ENCODE assay signal across 8 mouse cellular contexts in genomic region chr7:27473835-27474489, GRCm38 (mm10). TPM values are rescaled to one million over a fixed set of nuclear protein-coding genes. Genes with fewer than 3 reads are reported as not detected.
A peak's percentile ranks its signal among the peaks of the same experiment; 100 is the strongest.
DNase-seq lines count a peak whose midpoint lies in the region; ATAC-seq and TF ChIP-seq lines count a peak whose summit lies in the region.

No protein-coding gene starts in this region.

- no peak for TF ChIP-seq POLR2A in bone marrow, adult 2 months (IDR thresholded peaks at IDR 0.05; ENCODE audit: borderline replicate concordance, control insufficient read depth, low read depth, low read length)

- H3K36me3 ChIP-seq in kidney, postnatal 0 days (ENCODE audit: insufficient read depth, low read length), result peaks cover 5% of the 10 kb centered on the region; the same call in 1 of the 2 replicates
- 0 out of 2 replicates have a peak, but pooled peaks cover 6% of the 10 kb centered on the region for H3K36me3 ChIP-seq in hindbrain, embryonic 14.5 days (replicated peaks; ENCODE audit: control insufficient read depth, insufficient read depth)
- no peaks in the 10 kb centered on the region for H3K36me3 ChIP-seq in midbrain, embryonic 15.5 days (replicated peaks)

- TF ChIP-seq CTCF in kidney, postnatal 0 days (IDR thresholded peaks at IDR 0.05; ENCODE audit: low read depth), result no peak
- no peak for TF ChIP-seq CTCF in bone marrow, adult 2 months (IDR thresholded peaks at IDR 0.05; ENCODE audit: control insufficient read depth, insufficient read depth, low read length)

- DNase-seq in kidney, postnatal 0 days (ENCODE audit: low spot score), result peak; percentile 60
- no peak for DNase-seq in kidney, postnatal 14 days
- DNase-seq in hindbrain, embryonic 14.5 days (ENCODE audit: low spot score), result peak; percentile 55
- DNase-seq in adrenal gland, adult 18-20 months (ENCODE audit: low spot score in 2 of 2), result no peak
- DNase-seq in right cerebral cortex, adult 18-20 months, result no peak

- under 1% methylated on average over 34 of the region's 34 CpGs for WGBS in kidney, postnatal 0 days
- under 1% methylated on average over 34 of the region's 34 CpGs for WGBS in bone marrow, adult 2 months
- under 1% methylated on average over 34 of the region's 34 CpGs for WGBS in hindbrain, embryonic 14.5 days
- under 1% methylated on average over 34 of the region's 34 CpGs for WGBS in midbrain, embryonic 15.5 days

- no peaks in the 10 kb centered on the region for H3K9me3 ChIP-seq in kidney, postnatal 0 days (replicated peaks; ENCODE audit: low read length)
- no peaks in the 10 kb centered on the region for H3K9me3 ChIP-seq in hindbrain, embryonic 14.5 days (ENCODE audit: control insufficient read depth, low read length)
- H3K9me3 ChIP-seq in midbrain, embryonic 15.5 days, result no peaks in the 10 kb centered on the region

- H3K4me3 ChIP-seq in kidney, postnatal 0 days (replicated peaks; ENCODE audit: low read depth, low read length), result peak overlapping the region; percentile 73
- H3K4me3 ChIP-seq in bone marrow, adult 2 months (replicated peaks; ENCODE audit: control insufficient read depth, low read depth, low read length), result peak overlapping the region; percentile 69
- peak overlapping the region; percentile 61 for H3K4me3 ChIP-seq in hindbrain, embryonic 14.5 days (replicated peaks; ENCODE audit: low read length)
- H3K4me3 ChIP-seq in midbrain, embryonic 15.5 days, result peak overlapping the region; percentile 63

- peak overlapping the region; percentile 94 for H3K27ac ChIP-seq in kidney, postnatal 0 days
- peak overlapping the region; percentile 95 for H3K27ac ChIP-seq in bone marrow, adult 2 months (ENCODE audit: control insufficient read depth, insufficient read depth, low read depth, low read length, poor library complexity)
- peak overlapping the region; percentile 82 for H3K27ac ChIP-seq in hindbrain, embryonic 14.5 days
- H3K27ac ChIP-seq in midbrain, embryonic 15.5 days, result peak overlapping the region; percentile 82

- peaks cover 6% of the 10 kb centered on the region for H3K4me1 ChIP-seq in kidney, postnatal 0 days (replicated peaks; ENCODE audit: insufficient read depth, low read length)
- H3K4me1 ChIP-seq in bone marrow, adult 2 months (ENCODE audit: control insufficient read depth, insufficient read depth, low read length), result no peaks in the 10 kb centered on the region
- H3K4me1 ChIP-seq in hindbrain, embryonic 14.5 days (replicated peaks; ENCODE audit: control insufficient read depth, insufficient read depth, low read length), result no peaks in the 10 kb centered on the region
- H3K4me1 ChIP-seq in midbrain, embryonic 15.5 days, result 0 out of 2 replicates have a peak, but pooled peaks cover 8% of the 10 kb centered on the region

- no peaks in the 10 kb centered on the region for H3K27me3 ChIP-seq in kidney, postnatal 0 days (ENCODE audit: insufficient read depth, low read length)
- no peaks in the 10 kb centered on the region for H3K27me3 ChIP-seq in hindbrain, embryonic 14.5 days (ENCODE audit: control insufficient read depth, insufficient read depth, low read length)
- no peaks in the 10 kb centered on the region for H3K27me3 ChIP-seq in midbrain, embryonic 15.5 days (replicated peaks)

- peak overlapping the region; percentile 63 for H3K4me2 ChIP-seq in kidney, postnatal 0 days (ENCODE audit: low read length)
- H3K4me2 ChIP-seq in hindbrain, embryonic 14.5 days (replicated peaks), result peak overlapping the region; percentile 83
- H3K4me2 ChIP-seq in midbrain, embryonic 15.5 days, result peak overlapping the region; percentile 92

- H3K9ac ChIP-seq in kidney, postnatal 0 days (ENCODE audit: low read depth, low read length), result peak overlapping the region; percentile 66
- peak overlapping the region; percentile 62 for H3K9ac ChIP-seq in hindbrain, embryonic 14.5 days
- peak overlapping the region; percentile 57 for H3K9ac ChIP-seq in midbrain, embryonic 15.5 days

- ATAC-seq in kidney, postnatal 0 days (replicated peaks; ENCODE audit: low FRiP score, low read depth), result no peak
- ATAC-seq in hindbrain, embryonic 14.5 days (ENCODE audit: low FRiP score), result no peak
- ATAC-seq in midbrain, embryonic 15.5 days (replicated peaks), result no peak
- ATAC-seq in erythroid progenitor cell, adult 5-6 weeks (replicated peaks; ENCODE audit: low FRiP score, poor library complexity, severe bottlenecking), result no peak; the same call in none of the 2 replicates

RNA-seq across cellular contexts. Expression of gene Sertad3, which starts 0.4 kb away (rescaled TPM):
- polyA plus RNA-seq in kidney, postnatal 0 days (2015; fragmentation: Nextera tagmentation; extraction: Ambion mirVana), result 24.0 and 25.3 TPM in 2 replicates
- polyA plus RNA-seq in bone marrow, adult 2 months (2011; ENCODE audit: insufficient read depth, insufficient read length, low replicate concordance, missing spikeins), result 34.3 and 61.0 TPM in 2 replicates
- polyA plus RNA-seq in hindbrain, embryonic 14.5 days (2014; fragmentation: Nextera tagmentation; extraction: Ambion mirVana), result 8.4 and 9.3 TPM in 2 replicates
- 7.9 and 9.9 TPM in 2 replicates for polyA plus RNA-seq in midbrain, embryonic 15.5 days (2015; fragmentation: Nextera tagmentation; extraction: Ambion mirVana)
- 10 to 100 TPM; 10.6 to 11.5 TPM for total RNA-seq in adrenal gland, adult 18-20 months (2021)
- 9.0 and 9.2 TPM in 2 replicates for total RNA-seq in erythroid progenitor cell, adult 5-6 weeks (2015; ENCODE audit: low replicate concordance)
- 14.8 and 19.6 TPM in 2 replicates for total RNA-seq in erythroid progenitor cell, adult 5-6 weeks (2017; ENCODE audit: low replicate concordance)

RNA-seq across cellular contexts. Expression of gene Sertad1, which starts 12.7 kb away (rescaled TPM):
- polyA plus RNA-seq in kidney, postnatal 0 days (2015; fragmentation: Nextera tagmentation; extraction: Ambion mirVana), result 41.6 and 44.3 TPM in 2 replicates
- polyA plus RNA-seq in bone marrow, adult 2 months (2011; ENCODE audit: insufficient read depth, insufficient read length, low replicate concordance, missing spikeins), result 20.9 and 33.8 TPM in 2 replicates
- polyA plus RNA-seq in hindbrain, embryonic 14.5 days (2014; fragmentation: Nextera tagmentation; extraction: Ambion mirVana), result 7.9 and 8.9 TPM in 2 replicates
- 8.3 and 9.2 TPM in 2 replicates for polyA plus RNA-seq in midbrain, embryonic 15.5 days (2015; fragmentation: Nextera tagmentation; extraction: Ambion mirVana)
- total RNA-seq in adrenal gland, adult 18-20 months (2021), result 10 to 100 TPM; 17.3 to 23.7 TPM
- total RNA-seq in erythroid progenitor cell, adult 5-6 weeks (2015; ENCODE audit: low replicate concordance), result 1.7 and 6.8 TPM in 2 replicates
- total RNA-seq in erythroid progenitor cell, adult 5-6 weeks (2017; ENCODE audit: low replicate concordance), result 5.5 and 7.0 TPM in 2 replicates

RNA-seq across cellular contexts. Expression of gene Prx, which starts 25.2 kb away (rescaled TPM):
- 4.1 and 4.7 TPM in 2 replicates for polyA plus RNA-seq in kidney, postnatal 0 days (2015; fragmentation: Nextera tagmentation; extraction: Ambion mirVana)
- polyA plus RNA-seq in bone marrow, adult 2 months (2011; ENCODE audit: insufficient read depth, insufficient read length, low replicate concordance, missing spikeins), result 0.79 and 3.4 TPM in 2 replicates
- polyA plus RNA-seq in hindbrain, embryonic 14.5 days (2014; fragmentation: Nextera tagmentation; extraction: Ambion mirVana), result 0.50 and 0.93 TPM in 2 replicates
- polyA plus RNA-seq in midbrain, embryonic 15.5 days (2015; fragmentation: Nextera tagmentation; extraction: Ambion mirVana), result 1.4 and 1.6 TPM in 2 replicates
- 1 to 10 TPM; 2.6 to 3.0 TPM for total RNA-seq in adrenal gland, adult 18-20 months (2021)
- 0.36 and 0.42 TPM in 2 replicates for total RNA-seq in erythroid progenitor cell, adult 5-6 weeks (2015; ENCODE audit: low replicate concordance)
- total RNA-seq in erythroid progenitor cell, adult 5-6 weeks (2017; ENCODE audit: low replicate concordance), result 1.4 and 5.1 TPM in 2 replicates

RNA-seq across cellular contexts. Expression of gene Blvrb, which starts 26.2 kb away (rescaled TPM):
- polyA plus RNA-seq in kidney, postnatal 0 days (2015; fragmentation: Nextera tagmentation; extraction: Ambion mirVana), result 33.4 and 40.1 TPM in 2 replicates
- polyA plus RNA-seq in bone marrow, adult 2 months (2011; ENCODE audit: insufficient read depth, insufficient read length, low replicate concordance, missing spikeins), result 323 and 400 TPM in 2 replicates
- 17.7 and 25.4 TPM in 2 replicates for polyA plus RNA-seq in hindbrain, embryonic 14.5 days (2014; fragmentation: Nextera tagmentation; extraction: Ambion mirVana)
- 17.9 and 19.5 TPM in 2 replicates for polyA plus RNA-seq in midbrain, embryonic 15.5 days (2015; fragmentation: Nextera tagmentation; extraction: Ambion mirVana)
- total RNA-seq in adrenal gland, adult 18-20 months (2021), result 10 to 100 TPM; 40.1 to 56.1 TPM
- 538 and 642 TPM in 2 replicates for total RNA-seq in erythroid progenitor cell, adult 5-6 weeks (2015; ENCODE audit: low replicate concordance)
- total RNA-seq in erythroid progenitor cell, adult 5-6 weeks (2017; ENCODE audit: low replicate concordance), result 484 and 602 TPM in 2 replicates

RNA-seq across cellular contexts. Expression of gene Sptbn4, which starts 26.5 kb away (rescaled TPM):
- polyA plus RNA-seq in kidney, postnatal 0 days (2015; fragmentation: Nextera tagmentation; extraction: Ambion mirVana), result 0.17 and 0.28 TPM in 2 replicates
- 0.11 and 0.62 TPM in 2 replicates for polyA plus RNA-seq in bone marrow, adult 2 months (2011; ENCODE audit: insufficient read depth, insufficient read length, low replicate concordance, missing spikeins)
- 4.0 and 4.2 TPM in 2 replicates for polyA plus RNA-seq in hindbrain, embryonic 14.5 days (2014; fragmentation: Nextera tagmentation; extraction: Ambion mirVana)
- 4.0 and 4.4 TPM in 2 replicates for polyA plus RNA-seq in midbrain, embryonic 15.5 days (2015; fragmentation: Nextera tagmentation; extraction: Ambion mirVana)
- 1 to 10 TPM; 2.9 to 3.1 TPM for total RNA-seq in adrenal gland, adult 18-20 months (2021)
- not detected in 2 replicates for total RNA-seq in erythroid progenitor cell, adult 5-6 weeks (2015; ENCODE audit: low replicate concordance)
- 0.08 and 0.13 TPM in 2 replicates for total RNA-seq in erythroid progenitor cell, adult 5-6 weeks (2017; ENCODE audit: low replicate concordance)

Comparison
In these comparisons a context has a peak if more than half of its experiments do, and no peak if none do; other contexts are left out.
1. DNase-seq: peak in kidney, postnatal 0 days (single experiment) and hindbrain, embryonic 14.5 days (single experiment); none in kidney, postnatal 14 days (single experiment), adrenal gland, adult 18-20 months (0 of 2) and right cerebral cortex, adult 18-20 months (single experiment).
2. Peak in every context shown above with its lines, with median percentiles within 50 percentile points of each other: H3K27ac ChIP-seq, H3K4me2 ChIP-seq, H3K4me3 ChIP-seq and H3K9ac ChIP-seq.